Mouse (Mus musculus) ES-Bruce4 (cell line): ENCODE measurements around the gene Ctsa.

ENCODE experiments used
- CTCF ChIP-seq: IDR thresholded peaks from one replicate; pipeline ENCODE4 v1.8.1; 2011; ENCODE audit warnings: low read depth, low read length
- EP300 ChIP-seq: IDR thresholded peaks from 2 replicates; pipeline ENCODE4 v1.6.1; 2011; ENCODE audit warnings: low read depth, low read length; ENCODE audit not compliant: insufficient read depth
- POLR2A ChIP-seq: IDR thresholded peaks from one replicate; pipeline ENCODE4 v1.8.1; 2011; ENCODE audit warnings: low read length; ENCODE audit not compliant: insufficient read depth

DNA sequence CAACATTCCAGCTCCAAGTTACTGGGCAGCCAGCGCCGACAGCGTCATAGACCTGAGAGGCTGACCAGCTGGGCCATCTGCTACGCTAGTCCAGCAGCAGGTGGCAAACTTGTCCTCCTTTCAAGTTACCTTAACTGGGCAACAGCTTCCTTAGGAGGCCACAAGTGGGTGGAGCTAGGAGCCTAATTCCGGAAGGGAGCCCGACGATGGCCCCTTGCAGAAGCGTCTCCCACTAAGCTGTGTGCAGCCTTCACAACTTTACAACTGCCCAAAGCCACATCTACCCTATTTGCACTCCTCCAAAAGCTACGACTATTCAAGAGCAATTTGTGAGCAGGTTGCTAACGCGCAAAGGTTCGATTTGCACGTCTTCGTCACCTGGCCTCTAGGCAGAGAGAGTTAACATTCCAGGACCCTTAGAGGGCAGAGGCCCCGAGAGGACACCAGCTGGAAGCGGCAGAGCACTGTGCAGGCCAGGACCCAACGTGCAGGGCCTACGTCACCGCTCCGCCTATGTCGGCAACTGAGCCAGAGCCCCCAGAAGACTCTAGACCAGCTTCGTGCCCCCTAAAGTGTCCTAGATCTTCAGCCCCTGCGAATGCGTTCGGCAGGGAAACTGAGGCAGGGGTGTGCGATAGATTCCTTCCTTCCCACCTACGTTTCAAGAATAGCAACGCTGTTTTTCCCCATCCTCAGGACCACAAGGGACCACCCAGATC lies 46.0 kb downstream of the Ctsa start:
- no peak for TF ChIP-seq EP300
- TF ChIP-seq POLR2A, result peak; percentile 41
- peak; percentile 1 for TF ChIP-seq CTCF
